Mouse (Mus musculus): ENCODE measurements around the gene Il20rb.

DNA sequence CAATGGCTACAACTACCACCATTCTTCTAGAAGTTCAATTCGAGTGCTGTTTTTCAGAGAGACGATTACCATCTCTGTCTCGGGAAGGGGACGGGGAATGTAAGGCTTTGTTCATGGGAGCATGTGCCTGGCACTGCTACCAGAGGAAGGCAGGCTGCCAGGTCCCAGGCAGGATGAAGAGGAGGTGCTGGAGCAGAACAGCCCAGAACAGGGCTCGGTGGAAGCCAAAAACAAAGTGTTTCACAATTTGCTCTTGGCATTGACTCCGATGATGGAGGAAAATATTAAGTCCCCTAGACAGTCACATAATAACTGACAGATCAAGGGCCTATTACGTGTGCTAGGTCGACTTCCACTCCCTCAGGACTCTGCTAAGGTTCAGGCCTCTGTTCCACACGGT, 24.9 kb downstream of the Il20rb start:
- TF ChIP-seq EP300 (IDR thresholded peaks at IDR 0.05; ENCODE audit: insufficient read depth, low read depth, low read length) (no peak), CTCF (IDR thresholded peaks at IDR 0.05; ENCODE audit: low read depth, low read length) (no peak)
